Mouse (Mus musculus): ENCODE measurements at regions not wholly inside any gene's neighbourhood (a gene's known extent, or its start where the extent isn't known, plus 50 kb on each side); places are given as distances from the start of the nearest gene placed in this dataset.

DNA sequence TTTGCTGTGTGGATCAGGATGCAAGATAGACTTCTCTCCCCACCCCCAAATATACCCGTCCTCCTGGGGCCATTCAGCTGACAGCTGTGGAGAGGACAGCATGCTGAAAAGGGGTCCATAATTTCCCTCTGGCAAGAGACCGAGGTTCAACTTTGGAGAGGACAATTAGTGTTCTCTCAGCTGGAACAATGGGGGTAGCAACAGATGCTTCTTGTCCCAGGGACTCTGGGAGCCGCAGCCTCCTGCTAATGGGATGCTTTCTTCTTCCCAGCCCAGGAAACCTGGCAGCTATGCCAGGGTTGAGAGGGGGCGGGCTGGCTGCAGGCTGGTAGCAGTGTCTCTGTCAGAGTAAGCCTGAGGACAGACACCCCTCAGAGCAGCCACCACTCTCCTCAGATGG lies 433.0 kb upstream of the Sall1 start:
- TF ChIP-seq POLR2A (IDR thresholded peaks at IDR 0.05; ENCODE audit: borderline replicate concordance, extremely low read depth, low read depth, low read length), result no peak
- no peak for TF ChIP-seq CTCF (IDR thresholded peaks at IDR 0.05; ENCODE audit: insufficient read depth, low read length)
- Histone ChIP-seq H3K4me1 (ENCODE audit: control insufficient read depth, insufficient read depth, low read length) (no peaks in the 10 kb centered on the region), H3K4me3 (replicated peaks; ENCODE audit: extremely low read depth, low read depth, low read length) (no peak overlapping the region)
- 61% methylated on average over 4 of the region's 4 CpGs for WGBS
- no peak for DNase-seq

DNA sequence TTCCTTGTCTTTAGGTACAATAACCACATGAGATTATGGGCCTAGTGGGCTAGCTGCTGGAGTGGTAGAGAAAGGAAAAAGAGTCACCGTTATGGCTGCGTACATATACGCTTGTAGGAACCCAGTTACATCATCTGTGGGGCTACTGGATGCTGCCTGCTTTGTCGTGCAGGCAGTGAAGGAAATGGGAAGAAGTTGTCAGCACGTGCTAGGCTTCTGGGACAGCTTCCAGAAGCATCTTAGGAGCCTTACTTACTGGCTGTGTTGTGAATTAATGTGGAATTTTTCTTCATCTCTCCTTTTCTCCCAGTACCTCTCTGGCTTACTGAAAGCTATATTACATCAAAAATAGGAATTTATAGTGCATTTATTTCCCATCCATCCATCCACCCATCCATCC lies 427.2 kb upstream of the Sall1 start:
- Histone ChIP-seq H3K4me1 (ENCODE audit: control insufficient read depth, insufficient read depth, low read length) (no peaks in the 10 kb centered on the region), H3K4me3 (replicated peaks; ENCODE audit: extremely low read depth, low read depth, low read length) (no peak overlapping the region)
- TF ChIP-seq POLR2A (IDR thresholded peaks at IDR 0.05; ENCODE audit: borderline replicate concordance, extremely low read depth, low read depth, low read length) (no peak), CTCF (IDR thresholded peaks at IDR 0.05; ENCODE audit: insufficient read depth, low read length) (no peak)
- DNase-seq, result no peak
- WGBS, result 71% methylated on average over 5 of the region's 5 CpGs

DNA sequence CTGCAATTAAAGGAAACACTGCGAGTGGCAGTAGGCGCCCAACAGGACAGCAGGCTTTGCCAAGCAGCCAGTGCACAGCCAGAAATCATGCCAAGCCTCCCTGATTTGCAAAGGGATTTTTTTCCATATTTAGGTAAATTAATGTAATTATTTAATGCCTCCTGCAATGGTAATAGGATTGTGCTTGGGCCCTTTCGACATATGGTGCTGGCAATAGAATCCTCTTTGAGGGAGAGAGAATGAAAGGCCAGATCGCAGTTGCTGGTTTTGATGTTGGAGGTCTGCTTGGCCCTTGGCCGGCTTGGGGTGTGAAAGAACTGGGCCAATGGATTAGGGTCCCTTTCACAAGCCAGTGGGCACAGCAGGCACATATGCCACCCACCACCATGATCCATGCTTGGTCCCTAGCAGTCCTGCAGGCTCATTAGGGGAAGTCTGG lies 424.8 kb upstream of the Sall1 start:
- DNase-seq, result no peak
- Histone ChIP-seq H3K4me3 (replicated peaks; ENCODE audit: extremely low read depth, low read depth, low read length) (no peak overlapping the region), H3K4me1 (ENCODE audit: control insufficient read depth, insufficient read depth, low read length) (no peaks in the 10 kb centered on the region)
- TF ChIP-seq POLR2A (IDR thresholded peaks at IDR 0.05; ENCODE audit: borderline replicate concordance, extremely low read depth, low read depth, low read length) (no peak), CTCF (IDR thresholded peaks at IDR 0.05; ENCODE audit: insufficient read depth, low read length) (no peak)
- 95% methylated on average over 5 of the region's 5 CpGs for WGBS

DNA sequence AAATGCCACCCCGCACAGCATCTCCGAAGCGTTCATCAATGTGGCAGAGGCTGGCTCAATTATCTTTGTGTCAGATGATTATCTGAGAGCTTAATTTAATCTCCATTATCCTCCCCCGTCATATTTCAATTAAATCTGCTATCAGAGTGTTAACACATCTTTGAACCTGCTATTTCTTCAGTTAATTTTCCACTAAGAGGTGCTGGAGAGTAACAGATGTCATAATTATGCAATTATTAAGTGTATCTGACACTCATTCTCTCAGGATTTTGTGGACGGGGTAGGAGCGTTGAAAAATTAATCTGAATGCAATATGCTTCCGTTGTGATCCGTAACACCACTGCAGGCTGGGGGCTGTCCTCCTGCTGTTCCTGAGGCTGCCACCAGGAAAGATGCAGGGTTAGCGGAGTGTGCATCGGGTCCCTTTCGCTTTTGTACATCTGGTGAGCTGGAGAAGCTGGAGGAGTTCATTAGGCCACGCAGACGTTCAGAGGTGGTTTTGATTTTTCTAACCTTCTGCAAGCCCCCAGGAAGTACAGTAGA lies 421.3 kb upstream of the Sall1 start:
- H3K4me3 ChIP-seq (replicated peaks; ENCODE audit: extremely low read depth, low read depth, low read length), result no peak overlapping the region
- 84% methylated on average over 13 of the region's 13 CpGs for WGBS
- H3K4me1 ChIP-seq (ENCODE audit: control insufficient read depth, insufficient read depth, low read length), result no peaks in the 10 kb centered on the region
- TF ChIP-seq CTCF (IDR thresholded peaks at IDR 0.05; ENCODE audit: insufficient read depth, low read length) (no peak), POLR2A (IDR thresholded peaks at IDR 0.05; ENCODE audit: borderline replicate concordance, extremely low read depth, low read depth, low read length) (no peak)
- no peak for DNase-seq

DNA sequence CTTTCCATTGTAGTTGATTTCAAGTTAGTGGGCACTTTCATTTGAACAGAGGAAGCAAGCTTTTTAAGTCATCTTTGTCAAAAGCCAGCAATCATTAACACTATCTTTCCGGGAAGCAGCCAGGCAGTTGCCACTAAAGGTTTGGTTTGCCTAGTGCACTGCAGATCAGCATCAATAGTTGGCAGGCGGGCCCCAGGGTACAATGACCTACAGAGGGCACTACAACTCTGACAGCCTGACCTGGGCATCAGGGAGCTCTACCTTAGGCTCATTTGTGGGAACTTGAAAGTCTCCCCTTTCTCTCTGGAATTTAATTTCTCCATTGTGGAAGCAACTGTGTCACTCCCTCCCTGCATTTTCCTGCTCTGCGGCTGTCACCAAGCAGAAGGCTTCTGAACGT lies 412.6 kb upstream of the Sall1 start:
- 46% methylated on average over 4 of the region's 4 CpGs for WGBS

DNA sequence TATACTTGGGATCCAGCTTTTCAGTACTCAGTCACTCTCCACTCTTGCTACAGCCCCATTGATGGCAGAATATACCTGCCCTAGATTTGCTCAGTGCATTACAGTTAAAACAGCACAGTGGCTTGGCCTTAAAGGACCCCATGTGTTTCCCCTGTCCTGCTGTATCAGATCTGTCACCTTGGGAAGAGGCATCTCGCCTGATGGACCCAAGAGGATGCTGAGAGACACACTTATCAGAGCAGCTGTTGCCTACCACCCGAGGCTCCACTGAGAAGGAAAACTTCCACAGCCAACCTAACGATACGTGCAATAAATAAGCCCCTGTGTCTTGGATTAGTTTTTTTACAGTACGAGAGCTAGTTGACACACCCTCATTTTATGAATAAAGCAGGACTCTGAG lies 411.8 kb upstream of the Sall1 start:
- WGBS, result 64% methylated on average over 5 of the region's 5 CpGs
- TF ChIP-seq CTCF (IDR thresholded peaks at IDR 0.05; ENCODE audit: insufficient read depth, low read length), result no peak
- TF ChIP-seq POLR2A (IDR thresholded peaks at IDR 0.05; ENCODE audit: borderline replicate concordance, extremely low read depth, low read depth, low read length), result no peak
- H3K4me3 ChIP-seq (replicated peaks; ENCODE audit: extremely low read depth, low read depth, low read length), result no peak overlapping the region
- no peak for DNase-seq
- H3K4me1 ChIP-seq (ENCODE audit: control insufficient read depth, insufficient read depth, low read length), result no peaks in the 10 kb centered on the region

More for the DNA sequence above, 412.6 kb upstream of the Sall1 start:
- Histone ChIP-seq H3K4me3 (replicated peaks; ENCODE audit: extremely low read depth, low read depth, low read length) (no peak overlapping the region), H3K4me1 (ENCODE audit: control insufficient read depth, insufficient read depth, low read length) (no peaks in the 10 kb centered on the region)
- DNase-seq, result no peak
- TF ChIP-seq CTCF (IDR thresholded peaks at IDR 0.05; ENCODE audit: insufficient read depth, low read length) (no peak), POLR2A (IDR thresholded peaks at IDR 0.05; ENCODE audit: borderline replicate concordance, extremely low read depth, low read depth, low read length) (no peak)

DNA sequence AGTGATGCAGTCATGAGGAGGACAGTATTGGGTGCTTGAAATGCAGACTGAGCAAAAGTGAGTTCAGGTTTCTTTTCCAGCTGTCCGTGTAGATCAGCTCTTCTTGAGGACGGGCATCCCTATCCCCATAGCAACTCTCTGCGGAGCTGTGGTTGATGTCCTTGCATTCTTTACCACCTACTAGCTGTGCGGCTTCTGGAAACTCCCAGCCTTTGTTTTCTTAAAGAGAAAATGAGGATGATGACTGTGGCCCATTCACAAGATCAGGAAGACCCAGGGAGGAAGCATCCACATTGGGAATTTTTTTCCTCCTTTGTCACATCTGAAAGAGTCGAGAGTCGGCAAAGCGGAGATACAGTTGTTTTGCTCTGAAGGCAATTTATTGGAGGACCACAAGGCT lies 410.2 kb upstream of the Sall1 start:
- no peak for DNase-seq
- TF ChIP-seq CTCF (IDR thresholded peaks at IDR 0.05; ENCODE audit: insufficient read depth, low read length) (no peak), POLR2A (IDR thresholded peaks at IDR 0.05; ENCODE audit: borderline replicate concordance, extremely low read depth, low read depth, low read length) (no peak)
- Histone ChIP-seq H3K4me3 (replicated peaks; ENCODE audit: extremely low read depth, low read depth, low read length) (no peak overlapping the region), H3K4me1 (ENCODE audit: control insufficient read depth, insufficient read depth, low read length) (no peaks in the 10 kb centered on the region)
- 81% methylated on average over 7 of the region's 7 CpGs for WGBS

DNA sequence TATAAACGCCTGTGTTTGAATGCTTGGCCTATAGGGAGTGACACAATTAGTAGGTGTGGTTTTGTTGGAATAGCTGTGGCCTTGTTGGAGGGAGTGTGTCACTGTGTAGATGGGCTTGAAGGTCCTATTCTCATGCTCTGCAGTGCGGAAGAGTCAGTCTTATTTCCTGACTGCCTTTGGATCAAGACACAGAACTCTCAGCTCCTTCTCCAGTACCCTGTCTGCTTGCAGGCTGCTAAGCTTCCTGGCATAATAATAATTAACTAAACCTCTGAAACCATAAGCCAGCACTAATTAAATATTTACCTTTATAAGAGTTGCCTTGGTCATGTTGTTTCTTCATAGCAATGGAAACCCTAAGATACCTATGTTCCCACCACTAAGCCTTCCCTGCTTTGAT lies 409.8 kb upstream of the Sall1 start:
- no peak for DNase-seq
- H3K4me3 ChIP-seq (replicated peaks; ENCODE audit: extremely low read depth, low read depth, low read length), result no peak overlapping the region
- 83% methylated on average over 2 of the region's 2 CpGs for WGBS
- TF ChIP-seq CTCF (IDR thresholded peaks at IDR 0.05; ENCODE audit: insufficient read depth, low read length) (no peak), POLR2A (IDR thresholded peaks at IDR 0.05; ENCODE audit: borderline replicate concordance, extremely low read depth, low read depth, low read length) (no peak)
- H3K4me1 ChIP-seq (ENCODE audit: control insufficient read depth, insufficient read depth, low read length), result no peaks in the 10 kb centered on the region

DNA sequence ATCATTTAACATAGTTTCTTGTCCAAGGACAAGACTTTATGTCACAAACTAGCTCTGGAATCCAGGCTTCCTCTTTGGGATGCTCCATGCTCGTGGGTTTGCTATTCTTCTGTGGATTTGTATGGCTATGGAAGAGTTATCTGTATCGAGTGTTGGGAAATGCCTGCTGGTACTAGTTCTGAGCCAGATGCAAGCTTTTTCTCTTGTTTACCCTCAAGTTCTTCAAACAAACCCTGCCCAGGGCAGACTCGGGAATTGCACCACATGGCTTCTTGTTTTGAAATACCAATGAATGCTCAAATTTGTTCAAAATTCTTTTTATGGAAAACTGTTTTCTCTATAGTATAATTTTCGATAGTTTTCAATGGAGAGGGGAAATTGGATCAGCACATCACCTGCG lies 400.5 kb upstream of the Sall1 start:
- no peak for DNase-seq
- TF ChIP-seq CTCF (IDR thresholded peaks at IDR 0.05; ENCODE audit: insufficient read depth, low read length), result no peak
- Histone ChIP-seq H3K4me1 (ENCODE audit: control insufficient read depth, insufficient read depth, low read length) (no peaks in the 10 kb centered on the region), H3K4me3 (replicated peaks; ENCODE audit: extremely low read depth, low read depth, low read length) (no peak overlapping the region)
- WGBS, result 60% methylated on average over 5 of the region's 5 CpGs

DNA sequence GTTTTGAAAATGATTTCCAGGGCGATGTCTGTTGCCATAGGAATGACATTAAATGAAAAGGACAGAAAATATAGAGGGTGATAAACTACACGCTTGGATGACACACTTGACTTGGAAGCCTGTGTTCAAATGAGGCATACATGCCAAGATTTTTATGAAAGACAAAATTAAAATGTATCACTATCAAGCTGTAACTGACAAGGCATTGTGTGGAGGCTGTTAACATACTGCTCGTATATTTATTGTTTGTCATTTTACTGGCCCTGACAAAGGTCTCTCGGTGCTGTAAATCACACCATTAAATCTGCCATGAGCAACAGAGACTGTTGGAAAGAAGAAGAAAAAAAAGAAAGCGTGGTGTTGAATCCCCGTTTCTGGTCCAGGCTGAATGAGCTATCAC lies 395.3 kb upstream of the Sall1 start:
- no peak overlapping the region for H3K4me3 ChIP-seq (replicated peaks; ENCODE audit: extremely low read depth, low read depth, low read length)
- no peak for DNase-seq
- 64% methylated on average over 6 of the region's 6 CpGs for WGBS
- TF ChIP-seq POLR2A (IDR thresholded peaks at IDR 0.05; ENCODE audit: borderline replicate concordance, extremely low read depth, low read depth, low read length), result no peak
- no peaks in the 10 kb centered on the region for H3K4me1 ChIP-seq (ENCODE audit: control insufficient read depth, insufficient read depth, low read length)

DNA sequence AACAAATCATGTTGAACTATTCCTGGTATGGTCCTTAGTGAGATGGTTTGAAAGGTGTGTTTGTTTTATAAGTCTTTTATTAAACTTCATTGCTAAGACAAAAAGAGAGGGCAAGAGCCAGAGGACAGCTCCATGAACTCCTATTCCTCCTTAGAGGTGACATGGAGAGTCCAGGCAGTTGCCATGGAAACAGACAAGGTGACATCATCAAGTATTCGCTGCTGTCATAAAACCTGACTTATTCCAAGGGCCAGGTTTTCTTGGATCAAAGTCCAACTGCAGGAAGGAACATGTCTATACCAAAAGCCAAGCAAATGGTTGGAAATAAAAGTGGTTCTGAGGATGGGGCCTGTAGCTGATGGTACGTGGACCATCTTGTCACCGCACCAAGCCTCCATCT lies 383.0 kb upstream of the Sall1 start:
- 86% methylated on average over 3 of the region's 3 CpGs for WGBS
- H3K4me1 ChIP-seq (ENCODE audit: control insufficient read depth, insufficient read depth, low read length), result no peaks in the 10 kb centered on the region
- H3K4me3 ChIP-seq (replicated peaks; ENCODE audit: extremely low read depth, low read depth, low read length), result no peak overlapping the region
- no peak for TF ChIP-seq CTCF (IDR thresholded peaks at IDR 0.05; ENCODE audit: insufficient read depth, low read length)
- TF ChIP-seq POLR2A (IDR thresholded peaks at IDR 0.05; ENCODE audit: borderline replicate concordance, extremely low read depth, low read depth, low read length), result no peak
- no peak for DNase-seq

Data from lung, adult 2 months (tissue).